Mouse (Mus musculus) forebrain, embryonic 12.5 days (tissue): ENCODE data around the gene Cryzl1. TPM values are rescaled to one million over a fixed set of nuclear protein-coding genes. Genes with fewer than 3 reads are reported as not detected.

Experiments
- ATAC-seq: fragments of 200-750 bp; cut with Nextera tagmentation; 2 replicates; pipeline ENCODE4 v1.8.0; 2017; ENCODE audit warnings: moderate TSS enrichment; ENCODE audit not compliant: low FRiP score
- H3K27ac ChIP-seq: fragments of 300-500 bp; sonication (generic); 2 replicates; pipeline ENCODE4 v1.5.1; 2016; ENCODE audit warnings: mild to moderate bottlenecking
- H3K27me3 ChIP-seq: fragments of 300-500 bp; sonication (generic); 2 replicates; pipeline ENCODE4 v1.6.1; 2016; ENCODE audit warnings: mild to moderate bottlenecking
- H3K36me3 ChIP-seq: fragments of 300-500 bp; sonication (generic); replicated peaks from 2 replicates; pipeline ENCODE4 v1.6.1; 2016; ENCODE audit warnings: mild to moderate bottlenecking
- H3K4me1 ChIP-seq: fragments of 300-500 bp; sonication (generic); 2 replicates; pipeline ENCODE4 v1.6.1; 2016
- H3K4me2 ChIP-seq: fragments of 300-500 bp; sonication (generic); 2 replicates; pipeline ENCODE4 v1.6.1; 2016; ENCODE audit warnings: mild to moderate bottlenecking, moderate library complexity
- H3K4me3 ChIP-seq: fragments of 300-500 bp; sonication (generic); replicated peaks from 2 replicates; pipeline ENCODE4 v1.5.1; 2016; ENCODE audit warnings: mild to moderate bottlenecking
- H3K9ac ChIP-seq: fragments of 300-500 bp; sonication (generic); 2 replicates; pipeline ENCODE4 v1.6.1; 2016; ENCODE audit warnings: mild to moderate bottlenecking
- H3K9me3 ChIP-seq: fragments of 300-500 bp; sonication (generic); 2 replicates; pipeline ENCODE4 v1.6.1; 2016
- WGBS: fragments of 180-500 bp; shearing (Covaris S2); methylation state at CpG from one replicate; pipeline ENCODE4 v1.1.7; 2016; 5-methylcytosine and 5-hydroxymethylcytosine counted together
- polyA plus RNA-seq: library from polyadenylated mRNA; unstranded; fragments of >200 nt; fragmentation: Nextera tagmentation; extraction: Ambion mirVana; gene quantifications from 2 replicates; pipeline ENCODE4 v1.2.1, GENCODE M21; 2016

Cryzl1 gene
- polyA plus RNA-seq, 1 experiment from 2014 or later, result 76.7 TPM

- Histone ChIP-seq H3K4me3 (no peak overlapping the region), H3K9me3 (no peaks in the 10 kb centered on the region), H3K9ac (no peak overlapping the region), H3K4me2 (no peak overlapping the region), H3K27me3 (no peaks in the 10 kb centered on the region), H3K27ac (no peak overlapping the region), H3K36me3 (no peaks in the 10 kb centered on the region), H3K4me1 (peaks cover 63% of the 10 kb centered on the region)
- 74% methylated on average over 7 of the region's 7 CpGs for WGBS
- no peak for ATAC-seq
Observed at GRCm38 (mm10) chr16:91736046-91736816, 7.5 kb upstream of the Cryzl1 start.

- WGBS, result 75% methylated on average over 5 of the region's 5 CpGs
- Histone ChIP-seq H3K9me3 (no peaks in the 10 kb centered on the region), H3K4me1 (peaks cover 52% of the 10 kb centered on the region), H3K27ac (no peak overlapping the region), H3K36me3 (no peaks in the 10 kb centered on the region), H3K27me3 (no peaks in the 10 kb centered on the region), H3K9ac (no peak overlapping the region), H3K4me3 (no peak overlapping the region), H3K4me2 (no peak overlapping the region)
- ATAC-seq, result no peak
Observed at GRCm38 (mm10) chr16:91734771-91735170, 6.0 kb upstream of the Cryzl1 start.

- Histone ChIP-seq H3K27ac (no peak overlapping the region), H3K9me3 (no peaks in the 10 kb centered on the region), H3K36me3 (no peaks in the 10 kb centered on the region), H3K4me2 (no peak overlapping the region), H3K4me3 (no peak overlapping the region), H3K9ac (no peak overlapping the region), H3K27me3 (no peaks in the 10 kb centered on the region), H3K4me1 (peaks cover 55% of the 10 kb centered on the region)
- 79% methylated on average over 2 of the region's 2 CpGs for WGBS
- ATAC-seq, result no peak
Observed at GRCm38 (mm10) chr16:91732816-91733215, 4.0 kb upstream of the Cryzl1 start.

GRCm38 (mm10) chr16:91730446-91730845, 1.7 kb upstream of the Cryzl1 start:
- H3K9me3 ChIP-seq, result no peaks in the 10 kb centered on the region
- no peaks in the 10 kb centered on the region for H3K36me3 ChIP-seq
- H3K27ac ChIP-seq, result peak overlapping the region; percentile 95
- H3K4me2 ChIP-seq, result peak overlapping the region; percentile 68
- H3K9ac ChIP-seq, result peak overlapping the region; percentile 98
- no peak for ATAC-seq
- WGBS, result under 1% methylated on average over 11 of the region's 11 CpGs
- H3K4me3 ChIP-seq, result peak overlapping the region; percentile 96
- H3K4me1 ChIP-seq, result peaks cover 46% of the 10 kb centered on the region
- H3K27me3 ChIP-seq, result no peaks in the 10 kb centered on the region

DNA sequence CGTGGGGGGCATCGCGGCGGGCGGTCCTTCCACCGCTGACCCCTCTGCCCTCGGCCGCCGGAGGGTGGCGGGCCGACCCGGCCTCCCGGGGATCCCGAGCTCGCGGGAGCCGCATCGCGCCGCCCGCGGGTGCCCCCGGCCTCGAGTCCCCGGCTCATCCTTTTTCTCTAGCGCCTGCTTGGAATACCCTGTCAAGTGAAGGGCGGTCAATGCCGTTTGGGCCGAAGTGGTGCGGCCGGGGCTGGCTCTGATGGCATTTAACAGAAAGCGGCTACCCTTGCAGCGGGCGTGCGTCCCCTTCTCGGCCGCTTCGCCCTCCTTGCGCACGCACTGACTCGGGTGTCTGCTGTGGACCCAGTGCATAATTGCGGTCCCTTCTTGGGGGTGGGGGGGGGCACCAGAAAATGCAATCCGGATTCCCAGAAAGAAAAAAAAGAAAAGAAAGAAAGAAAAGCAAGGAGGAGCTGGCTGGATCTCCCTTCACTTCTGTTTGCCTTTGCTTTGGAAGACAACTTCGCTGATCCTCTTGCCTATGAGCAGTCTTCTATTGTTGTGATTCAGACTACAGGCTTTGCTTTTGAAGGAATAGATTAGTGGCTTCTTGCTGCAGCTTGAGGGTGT, 1.2 kb upstream of the Cryzl1 start:
- no peak for ATAC-seq
- WGBS, result 0% methylated on average over 44 of the region's 44 CpGs
- Histone ChIP-seq H3K27me3 (no peaks in the 10 kb centered on the region), H3K4me1 (peaks cover 41% of the 10 kb centered on the region), H3K9me3 (no peaks in the 10 kb centered on the region), H3K4me3 (peak overlapping the region; percentile 96), H3K9ac (peak overlapping the region; percentile 98), H3K27ac (peak overlapping the region; percentile 95), H3K4me2 (peak overlapping the region; percentile 68), H3K36me3 (no peaks in the 10 kb centered on the region)

GRCm38 (mm10) chr16:91729066-91729482, 299 bp upstream of the Cryzl1 start, which contains the start of gene Itsn1:
TSS of gene Itsn1 (plus strand) at chr16:91729281.
- H3K27ac ChIP-seq, result peak within 1 kb of the TSS; percentile 95
- peak within 1 kb of the TSS; percentile 98 for H3K9ac ChIP-seq
- H3K27me3 ChIP-seq, result no peaks in the 10 kb centered on the region
- peaks cover 33% of the 10 kb centered on the region for H3K4me1 ChIP-seq
- peak within 1 kb of the TSS; percentile 96 for H3K4me3 ChIP-seq
- ATAC-seq, result peak; percentile 93
- 2% methylated on average over 31 of the region's 33 CpGs for WGBS
- peak within 1 kb of the TSS; percentile 68 for H3K4me2 ChIP-seq
- H3K9me3 ChIP-seq, result no peaks in the 10 kb centered on the region
- H3K36me3 ChIP-seq, result 0 out of 2 replicates have a peak, but pooled peaks cover 4% of the 10 kb centered on the region

- no peak for ATAC-seq
- 94% methylated on average over 15 of the region's 15 CpGs for WGBS
- peak overlapping the region; percentile 67 for H3K4me2 ChIP-seq
- peak overlapping the region; percentile 96 for H3K4me3 ChIP-seq
- peaks cover 29% of the 10 kb centered on the region for H3K4me1 ChIP-seq
- peak overlapping the region; percentile 60; the same call in 1 of the 2 replicates for H3K9ac ChIP-seq
- H3K27me3 ChIP-seq, result no peaks in the 10 kb centered on the region
- no peak overlapping the region for H3K27ac ChIP-seq
- H3K9me3 ChIP-seq, result no peaks in the 10 kb centered on the region
- H3K36me3 ChIP-seq, result 0 out of 2 replicates have a peak, but pooled peaks cover 4% of the 10 kb centered on the region
Observed at GRCm38 (mm10) chr16:91727433-91727832, 1.3 kb downstream of the Cryzl1 start.

DNA sequence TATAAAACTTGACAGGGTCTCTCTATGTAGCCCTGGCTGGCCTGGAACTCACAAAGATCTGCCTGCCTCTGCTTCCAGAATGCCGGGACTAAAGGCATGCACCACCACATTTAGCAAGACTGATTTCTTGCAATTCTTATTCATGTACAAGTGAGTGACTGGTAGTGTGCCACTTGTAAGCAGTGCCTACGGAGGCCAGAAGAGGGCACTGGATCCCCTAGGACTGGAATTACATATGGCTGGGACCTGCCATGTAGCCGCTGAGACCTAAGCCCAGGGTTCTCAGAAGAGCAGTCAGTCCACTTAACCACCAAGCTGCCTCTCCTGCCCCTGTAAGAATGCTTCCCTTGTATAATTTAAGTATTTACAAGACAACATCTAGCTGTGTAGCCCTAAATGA, 4.5 kb downstream of the Cryzl1 start:
- ATAC-seq, result no peak
- WGBS, result 45% methylated on average over 3 of the region's 3 CpGs

GRCm38 (mm10) chr16:91717399-91717798, 11.4 kb downstream of the Cryzl1 start:
- no peak overlapping the region for H3K9ac ChIP-seq
- no peak overlapping the region for H3K4me2 ChIP-seq
- H3K4me1 ChIP-seq, result peaks cover under 1% of the 10 kb centered on the region; the same call in 1 of the 2 replicates
- H3K36me3 ChIP-seq, result peaks cover 48% of the 10 kb centered on the region
- H3K27ac ChIP-seq, result peak overlapping the region; percentile 26; the same call in 1 of the 2 replicates
- H3K9me3 ChIP-seq, result no peaks in the 10 kb centered on the region
- no peaks in the 10 kb centered on the region for H3K27me3 ChIP-seq
- 89% methylated on average over 4 of the region's 4 CpGs for WGBS
- H3K4me3 ChIP-seq, result no peak overlapping the region
- ATAC-seq, result no peak

More for the DNA sequence above, 4.5 kb downstream of the Cryzl1 start:
- Histone ChIP-seq H3K9me3 (no peaks in the 10 kb centered on the region), H3K27me3 (no peaks in the 10 kb centered on the region), H3K4me1 (peaks cover 16% of the 10 kb centered on the region), H3K9ac (no peak overlapping the region), H3K36me3 (peaks cover 19% of the 10 kb centered on the region; the same call in 1 of the 2 replicates), H3K27ac (no peak overlapping the region), H3K4me3 (no peak overlapping the region), H3K4me2 (no peak overlapping the region)

DNA sequence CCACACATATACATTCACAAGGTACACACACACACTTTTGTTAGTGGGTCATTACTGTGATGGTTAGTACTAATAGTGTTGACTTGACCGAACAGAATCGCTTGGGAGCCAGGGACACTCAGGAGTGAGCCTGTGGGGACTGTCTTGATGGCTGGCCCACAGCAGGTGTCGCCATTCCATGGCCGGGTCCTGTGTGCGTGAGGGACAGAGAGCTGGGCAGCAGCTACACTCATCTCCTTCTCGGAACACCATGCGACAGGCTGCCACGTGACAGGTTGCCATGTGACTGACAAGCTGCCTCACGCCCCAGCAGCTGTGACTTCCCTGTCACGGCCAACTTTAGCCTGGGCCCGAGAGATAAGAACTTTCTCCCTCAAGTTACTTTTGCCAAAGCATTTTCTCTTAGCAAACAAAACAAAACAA, 11.8 kb downstream of the Cryzl1 start:
- Histone ChIP-seq H3K9ac (no peak overlapping the region), H3K4me3 (no peak overlapping the region), H3K36me3 (peaks cover 52% of the 10 kb centered on the region), H3K27me3 (no peaks in the 10 kb centered on the region), H3K9me3 (no peaks in the 10 kb centered on the region), H3K4me1 (no peaks in the 10 kb centered on the region), H3K4me2 (no peak overlapping the region), H3K27ac (no peak overlapping the region)
- ATAC-seq, result no peak
- 90% methylated on average over 11 of the region's 11 CpGs for WGBS

- H3K36me3 ChIP-seq, result peaks cover 70% of the 10 kb centered on the region
- H3K4me1 ChIP-seq, result no peaks in the 10 kb centered on the region
- no peaks in the 10 kb centered on the region for H3K9me3 ChIP-seq
- no peak overlapping the region for H3K4me2 ChIP-seq
- H3K27me3 ChIP-seq, result no peaks in the 10 kb centered on the region
- WGBS, result 93% methylated on average over 7 of the region's 7 CpGs
- H3K27ac ChIP-seq, result no peak overlapping the region
- H3K9ac ChIP-seq, result no peak overlapping the region
- no peak overlapping the region for H3K4me3 ChIP-seq
- no peak for ATAC-seq
Observed at GRCm38 (mm10) chr16:91710241-91710640, 18.5 kb downstream of the Cryzl1 start.

DNA sequence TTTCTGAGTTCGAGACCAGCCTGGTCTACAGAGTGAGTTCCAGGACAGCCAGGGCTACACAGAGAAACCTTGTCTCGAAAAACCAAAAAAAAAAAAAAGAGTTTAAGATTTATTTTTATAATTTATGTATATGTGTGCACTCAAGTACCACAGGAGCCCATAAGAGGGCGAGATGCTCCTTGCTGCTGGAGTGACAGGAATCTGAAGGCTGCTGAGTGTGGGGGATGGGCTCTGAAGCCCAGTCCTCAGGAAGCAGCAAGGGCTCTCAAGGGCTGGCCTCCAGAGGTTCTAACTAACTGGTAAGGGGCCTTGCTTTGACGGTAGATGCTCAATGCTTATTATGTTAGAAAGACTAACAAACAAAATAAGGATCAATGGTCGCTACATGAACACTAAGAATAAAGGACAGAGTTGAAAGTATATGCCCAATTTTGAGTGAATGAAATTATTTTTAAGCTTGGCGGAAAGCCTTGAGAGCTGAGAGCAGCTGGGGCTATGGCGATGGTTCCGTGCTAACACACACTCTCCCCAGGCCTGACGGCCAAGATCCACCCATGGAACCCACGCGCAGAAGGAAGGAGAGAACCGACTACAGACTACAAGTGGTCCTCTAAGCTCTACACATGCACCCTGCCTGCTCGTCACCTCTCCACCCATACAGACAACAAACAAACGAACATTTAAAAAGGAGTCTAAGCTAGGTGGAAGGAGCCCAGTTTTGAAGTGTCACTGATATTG, 24.0 kb downstream of the Cryzl1 start:
- Histone ChIP-seq H3K27ac (no peak overlapping the region), H3K36me3 (peaks cover 60% of the 10 kb centered on the region), H3K4me1 (no peaks in the 10 kb centered on the region), H3K9me3 (no peaks in the 10 kb centered on the region), H3K27me3 (no peaks in the 10 kb centered on the region), H3K9ac (no peak overlapping the region), H3K4me2 (no peak overlapping the region), H3K4me3 (no peak overlapping the region)
- WGBS, result 84% methylated on average over 14 of the region's 14 CpGs
- ATAC-seq, result no peak
